Mouse (Mus musculus) monocyte, adult 5-6 weeks (primary cell): ENCODE measurements around the gene Ms4a13. TPM values are rescaled to one million over a fixed set of nuclear protein-coding genes. Genes with fewer than 3 reads are reported as not detected.

Source experiments
- total RNA-seq: library from RNA; stranded (forward); fragments of 200-1000, 200-491, 200-594 nt; gene quantifications from 3 replicates; pipeline ENCODE4 v1.2.3, GENCODE M21; 2017

The Ms4a13 gene
- total RNA-seq, 1 experiment from 2014 or later, result not detected

Other genes with a start within 250 kb of the Ms4a13 start
- gene Ccdc86, start 247.5 kb downstream of the Ms4a13 start, total RNA-seq, result 15.3 to 26.6 TPM (median 16.1 TPM) in 3 replicates
- not detected in 3 replicates for gene Ms4a10, start 222.1 kb downstream of the Ms4a13 start, total RNA-seq
- 0.67 to 2.7 TPM in 2 of 3 replicates, not detected in the other for gene Ms4a15, start 203.5 kb downstream of the Ms4a13 start, total RNA-seq
- gene Ms4a18, start 178.7 kb downstream of the Ms4a13 start, total RNA-seq, result not detected in 3 replicates
- 1.1 to 8.6 TPM (median 4.5 TPM) in 3 replicates for gene Ms4a8a, start 115.6 kb downstream of the Ms4a13 start, total RNA-seq
- 3.3 TPM in 1 of 3 replicates, not detected in the others for gene 1700017D01Rik, start 65.9 kb downstream of the Ms4a13 start, total RNA-seq
- gene 1700025F22Rik, start 31.4 kb downstream of the Ms4a13 start, total RNA-seq, result not detected in 3 replicates
- not detected in 3 replicates for gene Ms4a12, start 35.7 kb upstream of the Ms4a13 start, total RNA-seq
- gene Ms4a1, start 69.5 kb upstream of the Ms4a13 start, total RNA-seq, result 74.5 to 134 TPM (median 101 TPM) in 3 replicates
- gene Ms4a5, start 87.1 kb upstream of the Ms4a13 start, total RNA-seq, result not detected in 3 replicates
- 0.29 to 0.64 TPM in 2 of 3 replicates, not detected in the other for gene Ms4a14, start 117.7 kb upstream of the Ms4a13 start, total RNA-seq
- 2.2 to 2.4 TPM (median 2.4 TPM) in 3 replicates for gene Ms4a7, start 139.4 kb upstream of the Ms4a13 start, total RNA-seq
- gene Ms4a4a, start 178.8 kb upstream of the Ms4a13 start, total RNA-seq, result 8.1 to 35.7 TPM (median 9.7 TPM) in 3 replicates
- 52.0 to 109 TPM (median 89.6 TPM) in 3 replicates for gene Ms4a4c, start 208.0 kb upstream of the Ms4a13 start, total RNA-seq
- gene Ms4a4b, start 246.8 kb upstream of the Ms4a13 start, total RNA-seq, result 78.1 to 289 TPM (median 80.3 TPM) in 3 replicates